Mouse (Mus musculus): ENCODE measurements around the gene Gabrb1.

Gene Gabrb1

GRCm38 (mm10) chr5:72160781-72161485 is 503.0 kb downstream of the Gabrb1 start:
- in situ Hi-C loops (cut with MboI, MseI): no loop called here

- in situ Hi-C loops (cut with MboI, MseI): no loop called here
Observed at GRCm38 (mm10) chr5:72162855-72163254, 504.9 kb downstream of the Gabrb1 start.

- in situ Hi-C loops (cut with MboI, MseI): no loop called here
Observed at GRCm38 (mm10) chr5:72164386-72164785, 506.5 kb downstream of the Gabrb1 start.

- in situ Hi-C loops (cut with MboI, MseI): no loop called here
Observed at GRCm38 (mm10) chr5:72167594-72168284, 509.8 kb downstream of the Gabrb1 start, which contains the start of gene Commd8. TSS of gene Commd8 (minus strand) at chr5:72168189.

- in situ Hi-C loops (cut with MboI, MseI): no loop called here
Observed at GRCm38 (mm10) chr5:72168285-72168621, 510.3 kb downstream of the Gabrb1 start.

GRCm38 (mm10) chr5:72170067-72170466 is 512.2 kb downstream of the Gabrb1 start:
- in situ Hi-C loops (cut with MboI, MseI): loop anchor here (5.0 kb wide), 1 partner anchor 97 kb away; no protein-coding TSS in a partner anchor

GRCm38 (mm10) chr5:72172675-72173074 is 514.8 kb downstream of the Gabrb1 start:
- in situ Hi-C loops (cut with MboI, MseI): loop anchor here (5.0 kb wide), 1 partner anchor 95 kb away; no protein-coding TSS in a partner anchor

GRCm38 (mm10) chr5:72173521-72173920 is 515.6 kb downstream of the Gabrb1 start:
- in situ Hi-C loops (cut with MboI, MseI): loop anchor here (5.0 kb wide), 1 partner anchor 94 kb away; no protein-coding TSS in a partner anchor

GRCm38 (mm10) chr5:72175050-72175449 is 517.1 kb downstream of the Gabrb1 start:
- in situ Hi-C loops (cut with MboI, MseI): no loop called here

- in situ Hi-C loops (cut with MboI, MseI): no loop called here
Observed at GRCm38 (mm10) chr5:72175530-72175929, 517.6 kb downstream of the Gabrb1 start.

GRCm38 (mm10) chr5:72181194-72181593 is 523.3 kb downstream of the Gabrb1 start:
- in situ Hi-C loops (cut with MboI, MseI): no loop called here

GRCm38 (mm10) chr5:72182804-72183203 is 524.9 kb downstream of the Gabrb1 start:
- in situ Hi-C loops (cut with MboI, MseI): no loop called here

GRCm38 (mm10) chr5:72183929-72184328 is 526.0 kb downstream of the Gabrb1 start:
- in situ Hi-C loops (cut with MboI, MseI): no loop called here

GRCm38 (mm10) chr5:72184437-72185100 is 526.7 kb downstream of the Gabrb1 start:
- in situ Hi-C loops (cut with MboI, MseI): no loop called here

GRCm38 (mm10) chr5:72191154-72191553 is 533.2 kb downstream of the Gabrb1 start:
- in situ Hi-C loops (cut with MboI, MseI): no loop called here

GRCm38 (mm10) chr5:72191932-72192331 is 534.0 kb downstream of the Gabrb1 start:
- in situ Hi-C loops (cut with MboI, MseI): no loop called here

- in situ Hi-C loops (cut with MboI, MseI): no loop called here
Observed at GRCm38 (mm10) chr5:72195442-72195841, 537.5 kb downstream of the Gabrb1 start.

All from regulatory T cell (primary cell).